Mouse (Mus musculus) heart, embryonic 16.5 days (tissue): Measurements from ENCODE around the gene Cth. TPM values are rescaled to one million over a fixed set of nuclear protein-coding genes. Genes with fewer than 3 reads are reported as not detected.

Experiments
- ATAC-seq: fragments of 200-750 bp; cut with Nextera tagmentation; replicated peaks from 2 replicates; pipeline ENCODE4 v1.8.0; 2017; ENCODE audit warnings: moderate number of reproducible peaks; ENCODE audit not compliant: insufficient read depth, low FRiP score; ENCODE audit errors: extremely low read depth
- H3K27ac ChIP-seq: fragments of 300-500 bp; sonication (generic); 2 replicates; pipeline ENCODE4 v1.5.1; 2014; ENCODE audit warnings: mild to moderate bottlenecking, low read length, control low read depth, moderate library complexity
- H3K27me3 ChIP-seq: fragments of 300-500 bp; sonication (generic); 2 replicates; pipeline ENCODE4 v1.6.1; 2014; ENCODE audit warnings: low read length, mixed read lengths; ENCODE audit not compliant: control insufficient read depth, insufficient read depth
- H3K36me3 ChIP-seq: fragments of 300-500 bp; sonication (generic); 2 replicates; pipeline ENCODE4 v1.6.1; 2014; ENCODE audit not compliant: control insufficient read depth, insufficient read depth
- H3K4me1 ChIP-seq: fragments of 300-500 bp; sonication (generic); 2 replicates; pipeline ENCODE4 v1.6.1; 2014; ENCODE audit warnings: low read length, mixed read lengths; ENCODE audit not compliant: control insufficient read depth, insufficient read depth
- H3K4me2 ChIP-seq: fragments of 300-500 bp; sonication (generic); 2 replicates; pipeline ENCODE4 v1.6.1; 2014; ENCODE audit warnings: low read depth, mild to moderate bottlenecking, control low read depth, low read length
- H3K4me3 ChIP-seq: fragments of 300-500 bp; sonication (generic); 2 replicates; pipeline ENCODE4 v1.5.1; 2014; ENCODE audit warnings: mild to moderate bottlenecking, control low read depth, low read length
- H3K9ac ChIP-seq: fragments of 300-500 bp; sonication (generic); 2 replicates; pipeline ENCODE4 v1.6.1; 2014; ENCODE audit warnings: low read length, control low read depth
- H3K9me3 ChIP-seq: fragments of 300-500 bp; sonication (generic); replicated peaks from 2 replicates; pipeline ENCODE4 v1.6.1; 2016; ENCODE audit warnings: low read length; ENCODE audit not compliant: control insufficient read depth
- WGBS: fragments of 180-500 bp; shearing (Covaris S2); extraction: QIAGEN DNeasy Blood & Tissue Kit; methylation state at CpG from one replicate; pipeline ENCODE4 v1.1.7; 2014; 5-methylcytosine and 5-hydroxymethylcytosine counted together
- polyA plus RNA-seq: library from polyadenylated mRNA; unstranded; fragments of >200 nt; fragmentation: Nextera tagmentation; extraction: Ambion mirVana; gene quantifications from 2 replicates; pipeline ENCODE4 v1.2.1, GENCODE M21; 2015

Cth gene
- polyA plus RNA-seq, 1 experiment from 2014 or later, result 4.2 TPM

GRCm38 (mm10) chr3:157866251-157866650 is 58.6 kb downstream of the Cth start:
- H3K27ac ChIP-seq, result no peak overlapping the region
- 62% methylated on average over 4 of the region's 4 CpGs for WGBS

GRCm38 (mm10) chr3:157865848-157866247 is 59.0 kb downstream of the Cth start:
- H3K4me1 ChIP-seq, result peaks cover 2% of the 10 kb centered on the region; the same call in 1 of the 2 replicates
- no peak overlapping the region for H3K27ac ChIP-seq
- H3K9ac ChIP-seq, result no peak overlapping the region
- no peaks in the 10 kb centered on the region for H3K27me3 ChIP-seq
- no peaks in the 10 kb centered on the region for H3K9me3 ChIP-seq
- H3K4me3 ChIP-seq, result no peak overlapping the region
- ATAC-seq, result no peak
- H3K36me3 ChIP-seq, result no peaks in the 10 kb centered on the region
- H3K4me2 ChIP-seq, result no peak overlapping the region
- 68% methylated on average over 2 of the region's 2 CpGs for WGBS

More at GRCm38 (mm10) chr3:157866251-157866650, 58.6 kb downstream of the Cth start:
- Histone ChIP-seq H3K27me3 (no peaks in the 10 kb centered on the region), H3K9me3 (no peaks in the 10 kb centered on the region), H3K36me3 (no peaks in the 10 kb centered on the region), H3K9ac (no peak overlapping the region), H3K4me3 (no peak overlapping the region), H3K4me2 (no peak overlapping the region), H3K4me1 (peaks cover 2% of the 10 kb centered on the region; the same call in 1 of the 2 replicates)
- ATAC-seq, result no peak

GRCm38 (mm10) chr3:157865431-157865830 is 59.4 kb downstream of the Cth start:
- WGBS, result 65% methylated on average over 6 of the region's 6 CpGs
- Histone ChIP-seq H3K4me1 (peaks cover 2% of the 10 kb centered on the region; the same call in 1 of the 2 replicates), H3K4me3 (no peak overlapping the region), H3K4me2 (no peak overlapping the region), H3K36me3 (no peaks in the 10 kb centered on the region), H3K9me3 (no peaks in the 10 kb centered on the region), H3K27me3 (no peaks in the 10 kb centered on the region), H3K9ac (no peak overlapping the region), H3K27ac (no peak overlapping the region)
- ATAC-seq, result no peak

GRCm38 (mm10) chr3:157852806-157853205 is 72.1 kb downstream of the Cth start:
- Histone ChIP-seq H3K36me3 (no peaks in the 10 kb centered on the region), H3K4me3 (no peak overlapping the region), H3K4me2 (no peak overlapping the region), H3K9ac (no peak overlapping the region), H3K9me3 (no peaks in the 10 kb centered on the region), H3K4me1 (peaks cover 8% of the 10 kb centered on the region; the same call in 1 of the 2 replicates), H3K27ac (no peak overlapping the region), H3K27me3 (no peaks in the 10 kb centered on the region)
- WGBS, result 35% methylated on average over 1 of the region's 1 CpGs
- no peak for ATAC-seq

GRCm38 (mm10) chr3:157848503-157848902 is 76.4 kb downstream of the Cth start:
- WGBS, result 11% methylated on average over 2 of the region's 2 CpGs
- Histone ChIP-seq H3K4me1 (peaks cover 11% of the 10 kb centered on the region; the same call in 1 of the 2 replicates), H3K4me3 (no peak overlapping the region), H3K9me3 (no peaks in the 10 kb centered on the region), H3K4me2 (no peak overlapping the region), H3K36me3 (no peaks in the 10 kb centered on the region), H3K9ac (no peak overlapping the region), H3K27ac (no peak overlapping the region), H3K27me3 (no peaks in the 10 kb centered on the region)
- peak; percentile 84 for ATAC-seq

DNA sequence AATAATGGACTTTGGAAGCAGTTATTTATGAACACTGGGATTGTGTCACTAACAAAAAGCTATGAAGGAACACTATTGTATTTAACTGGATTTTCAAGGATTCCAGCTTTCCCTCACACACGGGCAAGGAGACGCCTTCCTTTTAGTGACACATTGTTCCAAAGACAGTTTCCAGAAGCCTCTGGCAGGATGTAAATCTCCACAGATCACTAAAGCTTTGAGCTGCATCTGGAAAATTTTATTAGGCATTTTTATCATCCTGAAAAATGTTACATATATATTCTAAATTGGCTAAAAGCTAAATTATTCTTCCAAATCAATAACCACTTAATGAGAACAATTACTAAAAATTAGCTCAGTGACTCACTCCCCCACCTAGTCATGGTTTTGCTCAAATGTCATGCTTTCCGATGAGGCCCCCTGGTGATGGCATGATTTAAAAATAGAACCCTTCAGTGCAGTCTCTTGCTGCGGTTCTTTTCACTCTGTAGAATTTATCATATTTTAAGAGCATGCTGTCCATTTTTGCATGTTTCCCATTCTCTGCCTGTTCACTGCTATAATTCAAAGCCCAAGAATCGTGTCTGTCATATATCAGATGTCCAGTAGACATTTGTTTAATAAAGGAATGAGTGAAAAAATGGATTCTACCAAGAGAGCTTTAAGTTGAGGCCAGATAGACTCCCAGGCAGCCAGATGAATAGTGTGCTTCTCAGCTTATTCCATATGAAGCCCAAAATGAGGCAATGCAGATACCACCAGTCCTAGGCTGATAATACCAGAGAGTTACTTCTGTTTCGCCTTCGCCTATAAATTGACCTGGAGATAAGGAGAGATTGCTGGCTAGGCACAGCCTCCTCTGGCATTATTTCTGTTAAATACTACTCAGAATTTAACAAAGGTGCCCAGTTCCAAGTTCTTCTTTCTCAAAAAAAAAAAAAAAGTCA is 77.3 kb downstream of the Cth start:
- WGBS, result 19% methylated on average over 7 of the region's 7 CpGs
- ATAC-seq, result peak; percentile 70
- Histone ChIP-seq H3K27ac (peak overlapping the region; percentile 71), H3K4me3 (no peak overlapping the region), H3K9me3 (no peaks in the 10 kb centered on the region), H3K27me3 (no peaks in the 10 kb centered on the region), H3K4me2 (peak overlapping the region; percentile 8; the same call in 1 of the 2 replicates), H3K9ac (peak overlapping the region; percentile 21; the same call in 1 of the 2 replicates), H3K4me1 (peaks cover 11% of the 10 kb centered on the region; the same call in 1 of the 2 replicates), H3K36me3 (no peaks in the 10 kb centered on the region)

Other genes starting within 250 kb of the Cth start
- 17.1 and 17.7 TPM in 2 replicates for gene Ankrd13c, start 22.2 kb upstream of the Cth start, polyA plus RNA-seq
- gene Srsf11, start 111.6 kb upstream of the Cth start, polyA plus RNA-seq, result 145 and 151 TPM in 2 replicates
- 34.4 and 39.7 TPM in 2 replicates for gene Lrrc40, start 111.6 kb upstream of the Cth start, polyA plus RNA-seq